Mouse (Mus musculus): ENCODE measurements around the gene Adcy3. TPM values are rescaled to one million over a fixed set of nuclear protein-coding genes. Genes with fewer than 3 reads are reported as not detected.

Adcy3 gene
- polyA plus RNA-seq, 1 experiment = 2.8 TPM

- no peaks in the 10 kb centered on the region for H3K36me3 ChIP-seq (replicated peaks; ENCODE audit: low read length)
- no peaks in the 10 kb centered on the region for H3K9me3 ChIP-seq
- peaks cover 10% of the 10 kb centered on the region for H3K4me1 ChIP-seq
- H3K27me3 ChIP-seq (replicated peaks) = peaks cover 10% of the 10 kb centered on the region
- no peak for TF ChIP-seq GATA1 (IDR thresholded peaks at IDR 0.05; ENCODE audit: borderline replicate concordance, low read length)
- TF ChIP-seq FLI1 (IDR thresholded peaks at IDR 0.05; ENCODE audit: low read length) = no peak
- no peak overlapping the region for H3K4me3 ChIP-seq (replicated peaks)
Measured at GRCm38 (mm10) chr12:4178839-4179238, 45.9 kb downstream of the Adcy3 start.

GRCm38 (mm10) chr12:4179671-4180233 is 46.8 kb downstream of the Adcy3 start:
- no peak for TF ChIP-seq GATA1 (IDR thresholded peaks at IDR 0.05; ENCODE audit: borderline replicate concordance, low read length)
- TF ChIP-seq FLI1 (IDR thresholded peaks at IDR 0.05; ENCODE audit: low read length) = no peak
- Histone ChIP-seq H3K9me3 (no peaks in the 10 kb centered on the region), H3K27me3 (replicated peaks) (peaks cover 10% of the 10 kb centered on the region), H3K36me3 (replicated peaks; ENCODE audit: low read length) (no peaks in the 10 kb centered on the region), H3K4me1 (peaks cover 10% of the 10 kb centered on the region), H3K4me3 (replicated peaks) (no peak overlapping the region)

GRCm38 (mm10) chr12:4180507-4180906 is 47.6 kb downstream of the Adcy3 start:
- TF ChIP-seq FLI1 (IDR thresholded peaks at IDR 0.05; ENCODE audit: low read length) (no peak), GATA1 (IDR thresholded peaks at IDR 0.05; ENCODE audit: borderline replicate concordance, low read length) (no peak)
- Histone ChIP-seq H3K4me1 (peaks cover 10% of the 10 kb centered on the region), H3K27me3 (replicated peaks) (peaks cover 10% of the 10 kb centered on the region), H3K9me3 (no peaks in the 10 kb centered on the region), H3K36me3 (replicated peaks; ENCODE audit: low read length) (no peaks in the 10 kb centered on the region), H3K4me3 (replicated peaks) (no peak overlapping the region)

GRCm38 (mm10) chr12:4184648-4185047 is 51.7 kb downstream of the Adcy3 start:
- TF ChIP-seq GATA1 (IDR thresholded peaks at IDR 0.05; ENCODE audit: borderline replicate concordance, low read length) (no peak), FLI1 (IDR thresholded peaks at IDR 0.05; ENCODE audit: low read length) (no peak)
- H3K9me3 ChIP-seq = no peaks in the 10 kb centered on the region
- peaks cover 10% of the 10 kb centered on the region for H3K27me3 ChIP-seq (replicated peaks)
- H3K36me3 ChIP-seq (replicated peaks; ENCODE audit: low read length) = no peaks in the 10 kb centered on the region
- H3K4me1 ChIP-seq = peaks cover 23% of the 10 kb centered on the region
- no peak overlapping the region for H3K4me3 ChIP-seq (replicated peaks)

- Histone ChIP-seq H3K4me1 (peaks cover 17% of the 10 kb centered on the region; the same call in 1 of the 2 replicates), H3K27me3 (replicated peaks) (peaks cover 2% of the 10 kb centered on the region), H3K4me3 (replicated peaks) (no peak overlapping the region), H3K9me3 (no peaks in the 10 kb centered on the region), H3K36me3 (replicated peaks; ENCODE audit: low read length) (no peaks in the 10 kb centered on the region)
- no peak for TF ChIP-seq GATA1 (IDR thresholded peaks at IDR 0.05; ENCODE audit: borderline replicate concordance, low read length)
- no peak for TF ChIP-seq FLI1 (IDR thresholded peaks at IDR 0.05; ENCODE audit: low read length)
Measured at GRCm38 (mm10) chr12:4188171-4189059, 55.5 kb downstream of the Adcy3 start.

GRCm38 (mm10) chr12:4189060-4189447 is 56.2 kb downstream of the Adcy3 start:
- Histone ChIP-seq H3K4me3 (replicated peaks) (no peak overlapping the region), H3K4me1 (peaks cover 17% of the 10 kb centered on the region; the same call in 1 of the 2 replicates), H3K27me3 (replicated peaks) (peaks cover 2% of the 10 kb centered on the region), H3K9me3 (no peaks in the 10 kb centered on the region), H3K36me3 (replicated peaks; ENCODE audit: low read length) (no peaks in the 10 kb centered on the region)
- TF ChIP-seq FLI1 (IDR thresholded peaks at IDR 0.05; ENCODE audit: low read length) = no peak
- TF ChIP-seq GATA1 (IDR thresholded peaks at IDR 0.05; ENCODE audit: borderline replicate concordance, low read length) = no peak

GRCm38 (mm10) chr12:4192514-4192913 is 59.6 kb downstream of the Adcy3 start:
- TF ChIP-seq GATA1 (IDR thresholded peaks at IDR 0.05; ENCODE audit: borderline replicate concordance, low read length) = no peak
- no peak for TF ChIP-seq FLI1 (IDR thresholded peaks at IDR 0.05; ENCODE audit: low read length)
- Histone ChIP-seq H3K4me1 (peaks cover 35% of the 10 kb centered on the region), H3K36me3 (replicated peaks; ENCODE audit: low read length) (no peaks in the 10 kb centered on the region), H3K4me3 (replicated peaks) (no peak overlapping the region), H3K27me3 (replicated peaks) (peaks cover 2% of the 10 kb centered on the region), H3K9me3 (no peaks in the 10 kb centered on the region)

GRCm38 (mm10) chr12:4193025-4193740 is 60.3 kb downstream of the Adcy3 start:
- Histone ChIP-seq H3K27me3 (replicated peaks) (peaks cover 2% of the 10 kb centered on the region), H3K36me3 (replicated peaks; ENCODE audit: low read length) (no peaks in the 10 kb centered on the region), H3K4me1 (peaks cover 36% of the 10 kb centered on the region), H3K4me3 (replicated peaks) (no peak overlapping the region), H3K9me3 (no peaks in the 10 kb centered on the region)
- TF ChIP-seq FLI1 (IDR thresholded peaks at IDR 0.05; ENCODE audit: low read length) (no peak), GATA1 (IDR thresholded peaks at IDR 0.05; ENCODE audit: borderline replicate concordance, low read length) (no peak)

GRCm38 (mm10) chr12:4194643-4195042 is 61.7 kb downstream of the Adcy3 start:
- peaks cover under 1% of the 10 kb centered on the region for H3K27me3 ChIP-seq (replicated peaks)
- H3K9me3 ChIP-seq = no peaks in the 10 kb centered on the region
- no peaks in the 10 kb centered on the region for H3K36me3 ChIP-seq (replicated peaks; ENCODE audit: low read length)
- H3K4me1 ChIP-seq = peaks cover 36% of the 10 kb centered on the region
- no peak for TF ChIP-seq FLI1 (IDR thresholded peaks at IDR 0.05; ENCODE audit: low read length)
- no peak for TF ChIP-seq GATA1 (IDR thresholded peaks at IDR 0.05; ENCODE audit: borderline replicate concordance, low read length)
- H3K4me3 ChIP-seq (replicated peaks) = no peak overlapping the region

Measured in megakaryocyte, embryonic 14.5 days (primary cell).